In the genomic region with DNA sequence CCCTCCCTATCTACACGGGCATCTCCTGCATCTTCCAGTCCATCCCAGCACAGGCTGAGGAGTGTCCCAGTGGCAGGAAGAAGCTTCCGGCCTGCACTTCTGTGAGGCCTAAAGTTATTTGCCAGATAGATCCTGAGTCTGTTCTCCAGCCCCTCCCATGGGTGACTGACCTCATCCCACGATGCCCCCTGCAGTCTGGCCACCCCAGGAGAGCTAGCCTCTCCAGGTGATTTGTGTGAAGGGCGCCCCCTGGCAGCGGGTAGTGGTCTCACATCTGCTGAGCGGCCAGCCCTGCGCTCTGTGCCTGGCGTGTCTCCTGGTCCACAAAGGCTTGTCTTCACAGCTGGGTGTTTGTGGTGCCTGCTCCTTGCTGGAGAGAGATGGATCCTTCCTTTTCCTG, we compare ENCODE assay signal across 9 mouse cellular contexts.
DNase-seq lines count a peak whose midpoint lies in the region; ATAC-seq and TF ChIP-seq lines count a peak whose summit lies in the region.
"Had no signal": no experiment of that assay in that cellular context is flagged by ENCODE, and none has a peak within 500 bp of the region (broad histone marks: within the 10 kb centered on the region; RNA-seq: fewer than 3 reads in every experiment).

No protein-coding gene starts in this region.

- no peak overlapping the region for H3K4me2 ChIP-seq in hindbrain, embryonic 16.5 days (ENCODE audit: low read length)
- no peak overlapping the region for H3K4me2 ChIP-seq in liver, postnatal 0 days (ENCODE audit: low read depth, low read length)
- no peak overlapping the region for H3K4me2 ChIP-seq in neural tube, embryonic 15.5 days

- peak; percentile 66; the same call in 1 of the 2 replicates for TF ChIP-seq CTCF in testis, adult 2 months (IDR thresholded peaks at IDR 0.05; ENCODE audit: control insufficient read depth, insufficient read depth, insufficient replicate concordance, low read depth, low read length)
- TF ChIP-seq CTCF in liver, postnatal 0 days (IDR thresholded peaks at IDR 0.05; ENCODE audit: low read depth), result peak; percentile 75

- H3K9me3 ChIP-seq in hindbrain, embryonic 16.5 days (ENCODE audit: control insufficient read depth, low read length), result no peaks in the 10 kb centered on the region
- no peaks in the 10 kb centered on the region for H3K9me3 ChIP-seq in liver, postnatal 0 days (ENCODE audit: low read length)
- no peaks in the 10 kb centered on the region for H3K9me3 ChIP-seq in neural tube, embryonic 15.5 days (replicated peaks)

- 47% methylated on average over 8 of the region's 8 CpGs for WGBS in hindbrain, embryonic 16.5 days
- 41% methylated on average over 8 of the region's 8 CpGs for WGBS in liver, postnatal 0 days (ENCODE audit: insufficient replicate concordance)
- WGBS in neural tube, embryonic 15.5 days, result 47% methylated on average over 8 of the region's 8 CpGs

- no peak for TF ChIP-seq POLR2A in testis, adult 2 months (IDR thresholded peaks at IDR 0.05; ENCODE audit: control insufficient read depth, low read depth, low read length)

- TF ChIP-seq EP300 in liver, postnatal 0 days (IDR thresholded peaks at IDR 0.05; ENCODE audit: low read depth), result no peak

- no peak overlapping the region for H3K27ac ChIP-seq in testis, adult 2 months (ENCODE audit: control insufficient read depth, insufficient read depth, low read depth, low read length)
- H3K27ac ChIP-seq in hindbrain, embryonic 16.5 days (ENCODE audit: low read depth, low read length), result peak overlapping the region; percentile 64
- peak overlapping the region; percentile 60; the same call in 1 of the 2 replicates for H3K27ac ChIP-seq in liver, postnatal 0 days (ENCODE audit: low read depth)
- H3K27ac ChIP-seq in neural tube, embryonic 15.5 days (replicated peaks), result peak overlapping the region; percentile 56

- H3K36me3 ChIP-seq in testis, adult 2 months (ENCODE audit: control insufficient read depth, insufficient read depth, low read length), result no peaks in the 10 kb centered on the region
- H3K36me3 ChIP-seq in hindbrain, embryonic 16.5 days (ENCODE audit: control insufficient read depth, insufficient read depth, low read length), result no peaks in the 10 kb centered on the region
- no peaks in the 10 kb centered on the region for H3K36me3 ChIP-seq in liver, postnatal 0 days (replicated peaks; ENCODE audit: insufficient read depth, low read length)
- no peaks in the 10 kb centered on the region for H3K36me3 ChIP-seq in neural tube, embryonic 15.5 days

- peak; percentile 55; the same call in 1 of the 2 replicates for ATAC-seq in erythroid progenitor cell, adult 5-6 weeks (replicated peaks; ENCODE audit: low FRiP score, poor library complexity, severe bottlenecking)
- ATAC-seq in hindbrain, embryonic 16.5 days, result no peak
- ATAC-seq in liver, postnatal 0 days, result no peak; the same call in 1 of the 2 replicates
- ATAC-seq in neural tube, embryonic 15.5 days (ENCODE audit: low FRiP score), result no peak

- peaks cover 13% of the 10 kb centered on the region; the same call in 1 of the 2 replicates for H3K4me1 ChIP-seq in testis, adult 2 months (ENCODE audit: control insufficient read depth, insufficient read depth, low read length)
- peaks cover 66% of the 10 kb centered on the region for H3K4me1 ChIP-seq in hindbrain, embryonic 16.5 days (ENCODE audit: control insufficient read depth, insufficient read depth, low read depth, low read length)
- peaks cover 61% of the 10 kb centered on the region for H3K4me1 ChIP-seq in liver, postnatal 0 days (ENCODE audit: insufficient read depth)
- peaks cover 91% of the 10 kb centered on the region for H3K4me1 ChIP-seq in neural tube, embryonic 15.5 days

- no peaks in the 10 kb centered on the region for H3K27me3 ChIP-seq in testis, adult 2 months (ENCODE audit: control insufficient read depth, insufficient read depth, low read length)
- no peaks in the 10 kb centered on the region for H3K27me3 ChIP-seq in hindbrain, embryonic 16.5 days (replicated peaks; ENCODE audit: control insufficient read depth, insufficient read depth, low read length)
- no peaks in the 10 kb centered on the region for H3K27me3 ChIP-seq in liver, postnatal 0 days (ENCODE audit: insufficient read depth, low read length)
- no peaks in the 10 kb centered on the region for H3K27me3 ChIP-seq in neural tube, embryonic 15.5 days (replicated peaks)

- H3K4me3 ChIP-seq in testis, adult 2 months (ENCODE audit: control insufficient read depth, low read depth, low read length), result no peak overlapping the region
- H3K4me3 ChIP-seq in hindbrain, embryonic 16.5 days (ENCODE audit: low read length), result no peak overlapping the region
- no peak overlapping the region for H3K4me3 ChIP-seq in liver, postnatal 0 days (ENCODE audit: low read depth, low read length)
- no peak overlapping the region for H3K4me3 ChIP-seq in neural tube, embryonic 15.5 days (replicated peaks)
- H3K4me3 ChIP-seq: erythroblast, embryonic 14.5 days had no signal

- H3K9ac ChIP-seq in hindbrain, embryonic 16.5 days (ENCODE audit: low read depth, low read length), result no peak overlapping the region
- H3K9ac ChIP-seq in liver, postnatal 0 days (replicated peaks), result no peak overlapping the region
- H3K9ac ChIP-seq in neural tube, embryonic 15.5 days (replicated peaks), result no peak overlapping the region

- DNase-seq in testis, postnatal 14 days (ENCODE audit: low spot score), result no peak
- DNase-seq in liver, postnatal 0 days, result peak; percentile 73
- DNase-seq in ovary, postnatal 14 days (ENCODE audit: low spot score), result no peak
- DNase-seq in right cerebral cortex, postnatal 14 days, result no peak
